Mouse (Mus musculus): ENCODE measurements at regions not wholly inside any gene's neighbourhood (a gene's known extent, or its start where the extent isn't known, plus 50 kb on each side); places are given as distances from the start of the nearest gene placed in this dataset.

DNA sequence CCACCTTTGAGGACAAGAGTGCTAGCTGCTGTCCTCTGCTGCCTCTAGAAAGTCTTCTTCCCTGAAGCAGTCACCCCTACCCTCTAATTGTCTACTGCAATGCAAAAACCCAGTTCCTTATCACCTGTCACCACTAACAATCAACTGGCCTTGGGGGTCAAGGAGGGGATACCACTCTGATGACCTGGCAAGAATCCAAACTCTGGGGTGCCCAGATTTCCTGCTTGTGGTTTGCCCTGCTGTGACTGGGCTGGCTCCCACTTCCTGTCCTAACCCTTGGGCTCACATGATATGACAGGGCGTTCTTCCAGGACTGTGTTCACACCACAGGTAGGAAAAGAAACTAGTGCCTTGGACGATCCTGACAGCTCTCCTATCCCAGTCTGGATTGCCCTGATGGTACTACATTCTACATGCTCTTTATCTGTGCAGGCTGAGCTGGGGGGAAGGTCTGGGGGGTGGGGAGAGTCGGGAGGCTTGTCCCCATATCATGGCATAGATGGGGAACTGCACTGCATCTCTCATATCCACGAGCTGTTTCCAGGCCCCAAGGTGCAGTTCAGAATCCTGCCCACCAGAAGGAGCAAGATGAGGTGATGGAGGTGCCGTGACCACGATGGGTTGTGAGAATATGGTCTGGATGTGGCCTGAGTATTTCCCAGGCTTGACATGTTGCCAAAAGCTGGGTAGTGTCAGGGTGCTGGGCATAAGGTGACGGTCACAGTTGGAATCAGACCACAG, 81.0 kb downstream of the Maf start:
- Histone ChIP-seq H3K27ac (replicated peaks; ENCODE audit: low read depth, low read length) (no peak overlapping the region), H3K9ac (ENCODE audit: low read length) (no peak overlapping the region), H3K36me3 (ENCODE audit: control insufficient read depth, insufficient read depth, low read length) (no peaks in the 10 kb centered on the region), H3K4me2 (ENCODE audit: low read depth, severe bottlenecking) (no peak overlapping the region), H3K4me1 (ENCODE audit: control insufficient read depth, insufficient read depth, low read length) (no peaks in the 10 kb centered on the region), H3K4me3 (ENCODE audit: low read depth, low read length) (no peak overlapping the region), H3K9me3 (ENCODE audit: control insufficient read depth, low read length) (no peaks in the 10 kb centered on the region), H3K27me3 (ENCODE audit: control insufficient read depth, insufficient read depth, low read length) (no peaks in the 10 kb centered on the region)
- WGBS: 84% methylated on average over 7 of the region's 7 CpGs
- DNase-seq (ENCODE audit: low spot score) (no peak), ATAC-seq (ENCODE audit: insufficient number of reproducible peaks, low FRiP score, low TSS enrichment, low read depth) (no peak)

- H3K9me3 ChIP-seq (ENCODE audit: control insufficient read depth, low read length): no peaks in the 10 kb centered on the region
- no peaks in the 10 kb centered on the region for H3K27me3 ChIP-seq (ENCODE audit: control insufficient read depth, insufficient read depth, low read length)
- H3K4me3 ChIP-seq (ENCODE audit: low read depth, low read length): no peak overlapping the region
- 93% methylated on average over 1 of the region's 1 CpGs for WGBS
- no peak overlapping the region for H3K4me2 ChIP-seq (ENCODE audit: low read depth, severe bottlenecking)
- no peaks in the 10 kb centered on the region for H3K4me1 ChIP-seq (ENCODE audit: control insufficient read depth, insufficient read depth, low read length)
- H3K27ac ChIP-seq (replicated peaks; ENCODE audit: low read depth, low read length): no peak overlapping the region
- no peak for DNase-seq (ENCODE audit: low spot score)
- H3K36me3 ChIP-seq (ENCODE audit: control insufficient read depth, insufficient read depth, low read length): no peaks in the 10 kb centered on the region
- H3K9ac ChIP-seq (ENCODE audit: low read length): no peak overlapping the region
- no peak for ATAC-seq (ENCODE audit: insufficient number of reproducible peaks, low FRiP score, low TSS enrichment, low read depth)
Observed at GRCm38 (mm10) chr8:115625072-115625471, 82.5 kb downstream of the Maf start.

GRCm38 (mm10) chr8:115618049-115618760, 89.4 kb downstream of the Maf start:
- Histone ChIP-seq H3K27ac (replicated peaks; ENCODE audit: low read depth, low read length) (no peak overlapping the region), H3K4me2 (ENCODE audit: low read depth, severe bottlenecking) (no peak overlapping the region), H3K9ac (ENCODE audit: low read length) (no peak overlapping the region), H3K9me3 (ENCODE audit: control insufficient read depth, low read length) (no peaks in the 10 kb centered on the region), H3K36me3 (ENCODE audit: control insufficient read depth, insufficient read depth, low read length) (no peaks in the 10 kb centered on the region), H3K27me3 (ENCODE audit: control insufficient read depth, insufficient read depth, low read length) (no peaks in the 10 kb centered on the region), H3K4me1 (ENCODE audit: control insufficient read depth, insufficient read depth, low read length) (no peaks in the 10 kb centered on the region), H3K4me3 (ENCODE audit: low read depth, low read length) (no peak overlapping the region)
- 90% methylated on average over 13 of the region's 13 CpGs for WGBS
- DNase-seq (ENCODE audit: low spot score) (no peak), ATAC-seq (ENCODE audit: insufficient number of reproducible peaks, low FRiP score, low TSS enrichment, low read depth) (no peak)

DNA sequence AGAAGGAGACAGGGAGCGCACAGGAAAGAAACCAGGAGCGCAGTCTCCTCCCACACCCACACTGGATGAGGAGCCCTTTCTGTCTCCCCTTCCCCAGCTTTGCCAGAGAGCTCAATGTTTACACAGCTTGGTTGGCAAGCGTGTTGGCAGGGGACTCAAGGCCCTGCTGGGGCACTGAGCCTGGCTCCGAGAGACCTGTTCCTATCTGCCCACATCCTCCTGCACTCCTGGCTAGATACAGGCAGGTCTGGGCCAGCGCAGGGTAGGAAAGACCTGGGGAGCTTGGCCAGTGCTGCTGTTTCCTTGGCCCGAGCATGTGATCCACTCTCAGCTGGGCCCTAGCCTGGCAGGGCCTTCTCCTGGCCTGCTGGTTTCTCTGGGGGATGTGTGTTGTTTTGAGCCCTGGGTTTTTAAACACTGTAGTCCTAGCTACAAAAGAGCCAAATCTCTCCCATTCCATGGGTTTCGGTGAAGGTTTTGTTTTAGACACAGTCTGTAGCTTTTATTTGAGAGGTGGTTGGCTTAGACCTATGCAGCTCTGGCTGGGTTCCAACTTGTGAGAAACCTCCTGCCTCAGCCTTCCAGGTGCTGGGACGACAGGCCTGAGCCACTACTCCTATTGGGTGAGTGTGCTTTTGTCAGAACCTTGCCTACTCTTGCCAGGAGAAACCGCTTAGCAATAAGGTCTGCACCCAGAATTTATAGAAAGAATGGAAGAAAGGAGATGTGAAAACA, 90.6 kb downstream of the Maf start:
- H3K9ac ChIP-seq (ENCODE audit: low read length): no peak overlapping the region
- H3K36me3 ChIP-seq (ENCODE audit: control insufficient read depth, insufficient read depth, low read length): no peaks in the 10 kb centered on the region
- no peaks in the 10 kb centered on the region for H3K27me3 ChIP-seq (ENCODE audit: control insufficient read depth, insufficient read depth, low read length)
- H3K9me3 ChIP-seq (ENCODE audit: control insufficient read depth, low read length): no peaks in the 10 kb centered on the region
- no peak overlapping the region for H3K4me2 ChIP-seq (ENCODE audit: low read depth, severe bottlenecking)
- ATAC-seq (ENCODE audit: insufficient number of reproducible peaks, low FRiP score, low TSS enrichment, low read depth) (no peak), DNase-seq (ENCODE audit: low spot score) (no peak)
- no peaks in the 10 kb centered on the region for H3K4me1 ChIP-seq (ENCODE audit: control insufficient read depth, insufficient read depth, low read length)
- H3K27ac ChIP-seq (replicated peaks; ENCODE audit: low read depth, low read length): no peak overlapping the region
- 93% methylated on average over 9 of the region's 9 CpGs for WGBS
- no peak overlapping the region for H3K4me3 ChIP-seq (ENCODE audit: low read depth, low read length)

DNA sequence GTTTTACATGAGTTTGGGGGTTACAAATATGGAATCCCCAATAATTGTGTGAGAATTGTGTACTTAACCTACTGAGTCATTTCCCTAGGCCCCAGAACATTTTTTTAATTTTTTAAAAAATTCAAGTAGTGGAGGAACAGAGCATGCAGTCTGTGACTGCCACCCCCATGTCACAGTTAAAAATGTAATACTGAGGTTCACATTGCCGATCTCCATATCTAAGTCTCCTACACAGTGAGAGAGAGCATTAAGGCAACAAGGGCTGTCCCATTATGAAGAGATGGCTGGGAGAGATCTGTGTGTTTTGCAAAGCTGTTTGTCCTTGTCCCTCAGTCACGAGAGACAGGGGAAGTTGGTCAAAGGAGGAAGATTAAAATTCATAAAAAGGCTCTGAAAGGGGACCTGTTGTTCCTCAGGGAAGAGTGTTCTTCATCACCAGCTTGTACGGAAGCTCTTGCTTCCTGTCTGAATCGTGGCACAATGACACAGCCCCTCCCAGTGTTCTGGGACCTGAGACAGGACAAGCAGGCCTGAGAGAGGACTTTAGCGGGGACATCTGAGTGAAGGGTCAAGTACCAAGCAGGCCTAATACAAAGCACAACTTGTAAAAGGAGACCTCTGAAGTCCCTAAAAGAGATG, 93.5 kb downstream of the Maf start:
- H3K4me3 ChIP-seq (ENCODE audit: low read depth, low read length): no peak overlapping the region
- no peaks in the 10 kb centered on the region for H3K4me1 ChIP-seq (ENCODE audit: control insufficient read depth, insufficient read depth, low read length)
- ATAC-seq (ENCODE audit: insufficient number of reproducible peaks, low FRiP score, low TSS enrichment, low read depth): no peak
- DNase-seq (ENCODE audit: low spot score): no peak
- no peaks in the 10 kb centered on the region for H3K36me3 ChIP-seq (ENCODE audit: control insufficient read depth, insufficient read depth, low read length)
- no peak overlapping the region for H3K4me2 ChIP-seq (ENCODE audit: low read depth, severe bottlenecking)
- H3K9me3 ChIP-seq (ENCODE audit: control insufficient read depth, low read length): no peaks in the 10 kb centered on the region
- H3K9ac ChIP-seq (ENCODE audit: low read length): no peak overlapping the region
- H3K27ac ChIP-seq (replicated peaks; ENCODE audit: low read depth, low read length): no peak overlapping the region
- 80% methylated on average over 5 of the region's 5 CpGs for WGBS
- H3K27me3 ChIP-seq (ENCODE audit: control insufficient read depth, insufficient read depth, low read length): no peaks in the 10 kb centered on the region

DNA sequence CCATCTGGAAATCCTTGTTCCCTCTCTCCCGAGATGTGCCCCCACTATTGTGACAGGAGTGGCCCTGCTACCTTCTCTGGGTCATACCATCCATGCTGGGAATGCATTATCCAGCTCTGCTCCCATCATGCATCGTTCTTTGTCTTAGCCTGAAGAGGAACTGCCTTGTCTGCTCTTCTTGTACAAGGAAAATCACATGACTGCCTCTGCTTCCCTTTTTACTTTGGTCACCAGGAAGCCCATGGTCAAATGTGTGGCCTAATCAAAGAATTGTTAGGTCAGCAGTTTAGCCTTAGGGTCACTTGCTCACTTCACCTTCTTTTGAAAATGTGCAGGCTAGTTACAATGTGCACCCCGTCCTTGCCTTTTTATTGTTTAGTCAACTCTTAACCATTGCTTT, 95.5 kb downstream of the Maf start:
- no peak overlapping the region for H3K27ac ChIP-seq (replicated peaks; ENCODE audit: low read depth, low read length)
- H3K4me2 ChIP-seq (ENCODE audit: low read depth, severe bottlenecking): no peak overlapping the region

DNA sequence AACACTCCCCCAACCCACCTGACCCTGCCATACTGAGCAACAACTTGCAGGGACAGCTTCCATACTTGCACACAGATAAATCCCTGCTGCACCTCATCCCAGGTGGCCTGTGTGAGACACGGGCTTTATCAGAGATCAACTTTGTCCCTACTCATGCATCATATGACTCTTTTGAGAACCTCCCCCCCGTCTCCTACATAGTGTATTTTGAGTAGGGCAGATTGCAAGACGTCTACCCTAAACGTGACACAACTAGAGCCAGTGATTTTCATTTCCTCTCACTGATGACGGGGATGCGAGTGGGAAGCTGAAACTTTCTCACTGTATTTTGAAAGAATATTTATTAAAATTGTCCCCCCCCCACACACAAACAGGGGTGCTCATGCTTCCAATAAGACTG, 107.8 kb downstream of the Maf start:
- H3K4me3 ChIP-seq (ENCODE audit: low read depth, low read length): no peak overlapping the region
- H3K4me2 ChIP-seq (ENCODE audit: low read depth, severe bottlenecking): no peak overlapping the region
- DNase-seq (ENCODE audit: low spot score) (no peak), ATAC-seq (ENCODE audit: insufficient number of reproducible peaks, low FRiP score, low TSS enrichment, low read depth) (no peak)
- H3K27me3 ChIP-seq (ENCODE audit: control insufficient read depth, insufficient read depth, low read length): no peaks in the 10 kb centered on the region
- no peak overlapping the region for H3K27ac ChIP-seq (replicated peaks; ENCODE audit: low read depth, low read length)
- WGBS: 82% methylated on average over 6 of the region's 6 CpGs
- no peak overlapping the region for H3K9ac ChIP-seq (ENCODE audit: low read length)
- no peaks in the 10 kb centered on the region for H3K4me1 ChIP-seq (ENCODE audit: control insufficient read depth, insufficient read depth, low read length)
- H3K9me3 ChIP-seq (ENCODE audit: control insufficient read depth, low read length): no peaks in the 10 kb centered on the region
- H3K36me3 ChIP-seq (ENCODE audit: control insufficient read depth, insufficient read depth, low read length): no peaks in the 10 kb centered on the region

More for the DNA sequence above, 95.5 kb downstream of the Maf start:
- DNase-seq (ENCODE audit: low spot score): no peak
- Histone ChIP-seq H3K9me3 (ENCODE audit: control insufficient read depth, low read length) (no peaks in the 10 kb centered on the region), H3K4me3 (ENCODE audit: low read depth, low read length) (no peak overlapping the region), H3K4me1 (ENCODE audit: control insufficient read depth, insufficient read depth, low read length) (no peaks in the 10 kb centered on the region), H3K36me3 (ENCODE audit: control insufficient read depth, insufficient read depth, low read length) (no peaks in the 10 kb centered on the region), H3K27me3 (ENCODE audit: control insufficient read depth, insufficient read depth, low read length) (no peaks in the 10 kb centered on the region), H3K9ac (ENCODE audit: low read length) (no peak overlapping the region)
- no peak for ATAC-seq (ENCODE audit: insufficient number of reproducible peaks, low FRiP score, low TSS enrichment, low read depth)
- WGBS: 90% methylated on average over 3 of the region's 3 CpGs

GRCm38 (mm10) chr8:115597226-115597953, 110.2 kb downstream of the Maf start:
- Histone ChIP-seq H3K27ac (replicated peaks; ENCODE audit: low read depth, low read length) (no peak overlapping the region), H3K4me2 (ENCODE audit: low read depth, severe bottlenecking) (no peak overlapping the region), H3K36me3 (ENCODE audit: control insufficient read depth, insufficient read depth, low read length) (no peaks in the 10 kb centered on the region), H3K9ac (ENCODE audit: low read length) (no peak overlapping the region), H3K27me3 (ENCODE audit: control insufficient read depth, insufficient read depth, low read length) (no peaks in the 10 kb centered on the region), H3K4me1 (ENCODE audit: control insufficient read depth, insufficient read depth, low read length) (no peaks in the 10 kb centered on the region), H3K9me3 (ENCODE audit: control insufficient read depth, low read length) (no peaks in the 10 kb centered on the region), H3K4me3 (ENCODE audit: low read depth, low read length) (no peak overlapping the region)
- WGBS: 72% methylated on average over 10 of the region's 10 CpGs
- no peak for DNase-seq (ENCODE audit: low spot score)
- no peak for ATAC-seq (ENCODE audit: insufficient number of reproducible peaks, low FRiP score, low TSS enrichment, low read depth)

Data from limb, embryonic 11.5 days (tissue).